Mouse (Mus musculus): ENCODE data around the gene Xylb.

GRCm38 (mm10) chr9:119335571-119335970 lies 21.6 kb upstream of the Xylb start:
- TF ChIP-seq POLR2A (IDR thresholded peaks at IDR 0.05; ENCODE audit: borderline replicate concordance, extremely low read depth, low read depth, low read length) (no peak), CTCF (IDR thresholded peaks at IDR 0.05; ENCODE audit: insufficient read depth, low read length) (no peak)

Data from lung, adult 2 months (tissue).